ENCODE assay signal across 8 mouse cellular contexts in genomic region chr7:126797411-126798126, GRCm38 (mm10). TPM values are rescaled to one million over a fixed set of nuclear protein-coding genes. Genes with fewer than 3 reads are reported as not detected.
DNase-seq lines count a peak whose midpoint lies in the region; ATAC-seq lines count a peak whose summit lies in the region.

Gene Fam57b (plus strand): TSS chr7:126797668.

- H3K36me3 ChIP-seq in forebrain, embryonic 12.5 days (replicated peaks), result peaks cover 49% of the 10 kb centered on the region
- H3K36me3 ChIP-seq in hindbrain, embryonic 10.5 days, result peaks cover 64% of the 10 kb centered on the region
- H3K36me3 ChIP-seq in midbrain, embryonic 15.5 days (replicated peaks), result peaks cover 13% of the 10 kb centered on the region

- no peak for ATAC-seq in frontal cortex, adult (ENCODE audit: low TSS enrichment)
- no peak for ATAC-seq in forebrain, embryonic 12.5 days (ENCODE audit: low FRiP score)
- 0 out of 2 replicates have a peak, but pooled peaks have one; percentile 13 for ATAC-seq in midbrain, embryonic 15.5 days (replicated peaks)

- H3K4me3 ChIP-seq in forebrain, embryonic 12.5 days (replicated peaks), result peak within 1 kb of the TSS; percentile 79
- H3K4me3 ChIP-seq in hindbrain, embryonic 10.5 days, result peak within 1 kb of the TSS; percentile 84
- H3K4me3 ChIP-seq in midbrain, embryonic 15.5 days, result peak within 1 kb of the TSS; percentile 66

- no peaks in the 10 kb centered on the region for H3K9me3 ChIP-seq in forebrain, embryonic 12.5 days
- H3K9me3 ChIP-seq in hindbrain, embryonic 10.5 days, result no peaks in the 10 kb centered on the region
- H3K9me3 ChIP-seq in midbrain, embryonic 15.5 days, result no peaks in the 10 kb centered on the region

- peak within 1 kb of the TSS; percentile 89 for H3K9ac ChIP-seq in forebrain, embryonic 12.5 days
- peak within 1 kb of the TSS; percentile 70 for H3K9ac ChIP-seq in midbrain, embryonic 15.5 days

- intact Hi-C loops in left cerebral cortex, postnatal 4 days (cut with DNase I), result no loop called here

- peaks cover 48% of the 10 kb centered on the region for H3K4me1 ChIP-seq in forebrain, embryonic 12.5 days
- H3K4me1 ChIP-seq in hindbrain, embryonic 10.5 days (replicated peaks), result peaks cover 61% of the 10 kb centered on the region
- H3K4me1 ChIP-seq in midbrain, embryonic 15.5 days, result peaks cover 43% of the 10 kb centered on the region

- H3K27me3 ChIP-seq in forebrain, embryonic 12.5 days, result no peaks in the 10 kb centered on the region
- H3K27me3 ChIP-seq in hindbrain, embryonic 10.5 days (ENCODE audit: insufficient read depth, poor library complexity, severe bottlenecking), result no peaks in the 10 kb centered on the region
- no peaks in the 10 kb centered on the region for H3K27me3 ChIP-seq in midbrain, embryonic 15.5 days (replicated peaks)

- H3K4me2 ChIP-seq in forebrain, embryonic 12.5 days, result peak within 1 kb of the TSS; percentile 78
- H3K4me2 ChIP-seq in midbrain, embryonic 15.5 days, result peak within 1 kb of the TSS; percentile 83

- WGBS in forebrain, embryonic 12.5 days, result 36% methylated on average over 21 of the region's 21 CpGs
- WGBS in hindbrain, embryonic 10.5 days, result 35% methylated on average over 21 of the region's 21 CpGs
- WGBS in midbrain, embryonic 15.5 days, result 20% methylated on average over 21 of the region's 21 CpGs

- peak within 1 kb of the TSS; percentile 96 for H3K27ac ChIP-seq in forebrain, embryonic 12.5 days
- peak within 1 kb of the TSS; percentile 96 for H3K27ac ChIP-seq in hindbrain, embryonic 10.5 days
- peak within 1 kb of the TSS; percentile 93 for H3K27ac ChIP-seq in midbrain, embryonic 15.5 days

- no peak for DNase-seq in frontal cortex, adult 2 months (ENCODE audit: extremely low spot score in 1 of 2, low spot score in 1 of 2)
- peak; percentile 75 for DNase-seq in adrenal gland, postnatal 10 days
- DNase-seq in hindbrain, embryonic 10.5 days (ENCODE audit: low spot score), result peak; percentile 25
- DNase-seq in left cerebral cortex, postnatal 4 days, result peak; percentile 84
- DNase-seq in natural killer cell, adult 2 months (ENCODE audit: low spot score in 2 of 2), result no peak

RNA-seq across cellular contexts. Expression of gene Fam57b, which starts in this region (rescaled TPM):
- polyA plus RNA-seq in frontal cortex, adult 2 months (2012; rRNA removed), result 130 and 142 TPM in 2 replicates
- 10 to 100 TPM; 29.0 to 36.1 TPM for total RNA-seq in adrenal gland, postnatal 10 days (2021)
- 16.2 and 17.6 TPM in 2 replicates for polyA plus RNA-seq in forebrain, embryonic 12.5 days (2016; fragmentation: Nextera tagmentation; extraction: Ambion mirVana)
- 4.7 and 12.7 TPM in 2 replicates for polyA plus RNA-seq in hindbrain, embryonic 10.5 days (2016; fragmentation: Nextera tagmentation; extraction: Ambion mirVana)
- 100 to 1,000 TPM; 165 to 167 TPM for total RNA-seq in left cerebral cortex, postnatal 4 days (2021)
- 60.4 and 65.4 TPM in 2 replicates for polyA plus RNA-seq in midbrain, embryonic 15.5 days (2015; fragmentation: Nextera tagmentation; extraction: Ambion mirVana)

Comparison
In these comparisons a context has a peak if more than half of its experiments do, and no peak if none do; other contexts are left out.
1. RNA of gene Fam57b (total RNA-seq): 165 to 167 TPM in left cerebral cortex, postnatal 4 days; 29.0 to 36.1 TPM in adrenal gland, postnatal 10 days; every median in the first group is over 4 times any median in the second.
2. DNase-seq: peak in adrenal gland, postnatal 10 days (single experiment), hindbrain, embryonic 10.5 days (single experiment) and left cerebral cortex, postnatal 4 days (single experiment); none in frontal cortex, adult 2 months (0 of 2) and natural killer cell, adult 2 months (0 of 2).
3. Peak in every context shown above with its lines, with median percentiles within 50 percentile points of each other: H3K27ac ChIP-seq and H3K4me3 ChIP-seq.